Mouse (Mus musculus) MN1 (cell line): ENCODE results near the gene Strip1.

ENCODE experiments used
- DNase-seq: peaks from one replicate; pipeline ENCODE4 v3.0.0-alpha.2; 2016; ENCODE audit warnings: low spot score

Strip1 gene

DNA sequence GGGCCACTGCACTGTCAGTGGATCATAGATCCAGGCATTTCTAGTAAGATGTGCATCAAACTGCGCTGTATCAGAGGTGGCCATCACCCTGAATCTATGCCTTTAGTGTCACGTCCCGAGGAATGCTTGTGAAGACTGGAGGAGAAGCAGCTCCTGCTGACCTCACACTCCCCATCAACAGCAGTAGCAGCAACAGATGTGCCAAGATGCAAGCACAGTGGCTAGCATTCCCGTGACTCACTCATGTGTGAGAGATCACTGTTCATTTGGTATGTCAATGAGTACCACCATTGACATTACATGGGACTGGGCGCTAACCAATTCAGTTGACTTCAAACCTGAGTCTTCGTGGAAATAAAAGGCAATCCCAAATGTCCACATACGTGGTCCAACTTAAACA is 3.9 kb downstream of the Strip1 start:
- no peak for DNase-seq

GRCm38 (mm10) chr3:107626751-107627150 is 4.7 kb downstream of the Strip1 start:
- DNase-seq = no peak

DNA sequence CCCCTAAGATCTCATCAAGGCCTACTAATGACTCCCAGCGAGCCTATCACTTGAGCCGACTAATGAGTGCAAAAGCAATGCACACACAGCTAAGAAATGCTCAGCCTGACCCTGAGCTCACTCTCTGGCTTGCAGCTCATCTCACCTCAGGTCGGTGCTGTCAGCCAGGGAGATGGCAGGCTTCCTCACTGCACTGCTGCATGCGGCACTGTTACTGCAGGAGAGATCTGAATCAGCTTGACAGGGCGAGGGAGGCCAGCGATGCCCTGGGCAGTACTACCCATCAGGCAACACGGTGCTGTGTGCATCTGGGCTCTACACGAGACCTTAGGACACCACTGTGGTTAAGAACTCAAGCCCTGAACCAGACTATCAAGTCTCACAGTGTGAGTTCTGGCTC is 6.0 kb downstream of the Strip1 start:
- no peak for DNase-seq

GRCm38 (mm10) chr3:107624424-107624823 is 7.1 kb downstream of the Strip1 start:
- DNase-seq = no peak

GRCm38 (mm10) chr3:107622537-107622936 is 9.0 kb downstream of the Strip1 start:
- no peak for DNase-seq

DNA sequence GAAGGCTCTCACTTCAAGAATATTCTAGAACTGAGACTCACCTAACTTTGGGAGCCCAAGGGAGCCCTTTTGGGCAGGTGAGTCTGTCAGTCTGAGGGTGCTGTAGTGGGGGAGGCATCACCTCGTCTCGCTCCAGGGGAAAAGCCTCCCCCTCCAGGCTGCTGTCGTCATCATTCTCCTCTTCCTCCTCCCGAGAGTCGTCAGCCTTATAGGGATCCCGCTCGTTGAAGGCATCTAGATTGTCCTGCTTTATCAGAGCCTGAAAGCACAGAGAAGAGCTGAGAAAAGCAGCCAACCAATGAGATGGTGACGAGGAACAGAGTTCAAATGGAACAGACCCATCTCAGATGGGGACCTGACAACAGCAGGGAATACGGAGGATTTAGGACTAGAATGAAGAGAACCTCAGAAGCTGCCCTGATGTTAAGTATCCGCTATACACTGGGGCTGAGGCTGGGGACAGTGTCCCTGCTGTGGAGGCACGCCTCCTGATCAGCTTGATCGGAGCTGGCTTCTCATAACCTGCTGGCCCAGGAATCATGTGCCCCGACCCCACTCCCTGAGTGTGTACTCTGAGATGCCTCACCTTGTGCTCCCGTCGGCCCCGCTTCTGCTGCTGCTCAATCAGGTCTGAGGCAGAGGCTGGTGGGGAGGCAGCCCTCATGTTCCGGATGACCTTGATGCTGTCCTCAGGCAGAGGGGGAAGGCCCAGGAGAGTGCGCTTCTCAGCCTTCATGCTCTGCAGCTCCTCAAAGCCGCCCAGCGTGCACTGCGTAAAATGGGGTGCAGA is 10.0 kb downstream of the Strip1 start:
- DNase-seq = no peak

GRCm38 (mm10) chr3:107619911-107620310 is 11.6 kb downstream of the Strip1 start:
- no peak for DNase-seq

DNA sequence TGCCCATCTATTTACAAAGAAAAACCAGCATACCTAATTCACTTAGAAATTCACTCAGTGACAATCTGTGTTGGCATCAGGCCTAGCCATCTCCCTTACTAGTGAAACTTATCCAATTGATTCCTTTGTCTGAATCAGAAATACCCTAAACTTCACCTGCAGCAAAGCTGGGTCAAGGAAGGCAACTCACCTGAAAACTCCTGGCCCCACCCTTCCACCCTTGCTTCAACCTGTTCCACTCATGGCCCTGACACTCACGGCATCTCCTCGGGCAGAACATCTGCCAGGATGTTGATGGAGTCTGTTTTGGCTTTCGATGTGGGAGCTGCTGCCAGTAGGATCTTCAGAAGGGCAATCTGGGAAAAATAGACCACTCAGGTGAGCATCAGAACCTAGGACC is 13.7 kb downstream of the Strip1 start:
- DNase-seq = no peak

GRCm38 (mm10) chr3:107612902-107613525 is 18.5 kb downstream of the Strip1 start:
- DNase-seq = peak; percentile 75

DNA sequence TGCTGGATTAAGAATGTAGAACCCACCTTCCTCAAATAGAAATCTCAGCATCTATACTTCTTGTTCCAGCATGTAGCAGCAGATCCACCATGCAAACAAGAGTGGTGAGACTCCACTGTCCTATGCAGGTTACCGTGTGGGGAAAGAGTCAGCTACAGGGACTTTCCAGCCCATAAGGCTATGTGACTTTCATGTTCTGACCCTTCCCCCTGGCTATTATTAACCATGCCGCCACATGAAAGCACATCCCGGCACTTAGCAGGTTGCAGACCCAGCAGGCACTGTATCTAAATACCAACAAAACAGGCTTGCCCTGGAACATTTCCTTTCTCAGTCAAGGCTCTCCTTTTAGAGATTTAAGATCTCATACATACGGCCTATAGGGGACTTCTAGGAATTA is 20.1 kb downstream of the Strip1 start:
- no peak for DNase-seq

DNA sequence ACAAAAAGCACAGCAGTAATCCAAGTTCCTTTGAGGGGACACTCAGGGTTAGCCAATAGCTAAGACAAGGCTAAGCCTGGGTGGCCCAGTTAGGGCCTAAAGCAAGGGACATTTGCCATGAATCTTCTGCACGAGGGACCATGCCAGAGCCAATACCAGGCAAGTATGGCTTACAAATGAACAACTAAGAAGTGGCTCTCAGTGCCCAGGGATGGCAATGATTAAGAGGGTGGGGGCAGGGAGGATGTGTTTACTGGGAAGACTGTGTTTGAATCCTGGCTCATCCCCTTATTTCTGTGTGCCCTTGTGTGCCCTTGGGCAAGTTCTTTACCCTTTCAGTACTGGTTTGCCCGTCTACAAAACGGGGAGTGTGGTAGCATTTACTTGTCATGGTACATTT is 22.1 kb downstream of the Strip1 start:
- no peak for DNase-seq

DNA sequence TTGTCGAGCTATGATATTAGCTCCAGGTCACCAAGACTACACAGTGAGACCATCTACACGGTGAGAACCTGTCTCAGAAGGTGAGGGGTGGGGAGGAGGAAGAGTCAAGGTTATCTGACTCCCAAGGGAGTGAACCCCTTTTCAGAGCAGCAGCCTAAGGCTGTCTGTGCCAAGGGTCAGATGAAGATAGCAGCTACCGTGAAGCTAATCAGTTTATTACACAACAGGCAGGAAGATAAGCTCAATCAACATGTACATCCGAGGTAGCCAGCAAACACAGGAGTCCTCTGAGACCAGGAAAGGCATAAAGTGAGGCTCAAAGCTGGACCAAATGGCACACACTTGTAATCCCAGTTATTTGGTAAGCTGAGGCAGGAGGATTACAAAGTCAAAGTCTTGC is 22.7 kb downstream of the Strip1 start:
- DNase-seq = no peak

- no peak for DNase-seq
Measured at GRCm38 (mm10) chr3:107607221-107607620, 24.3 kb downstream of the Strip1 start.

- peak; percentile 26 for DNase-seq
Measured at GRCm38 (mm10) chr3:107605304-107605703, 26.2 kb downstream of the Strip1 start.

GRCm38 (mm10) chr3:107600127-107600526 is 31.4 kb downstream of the Strip1 start:
- DNase-seq = no peak

DNA sequence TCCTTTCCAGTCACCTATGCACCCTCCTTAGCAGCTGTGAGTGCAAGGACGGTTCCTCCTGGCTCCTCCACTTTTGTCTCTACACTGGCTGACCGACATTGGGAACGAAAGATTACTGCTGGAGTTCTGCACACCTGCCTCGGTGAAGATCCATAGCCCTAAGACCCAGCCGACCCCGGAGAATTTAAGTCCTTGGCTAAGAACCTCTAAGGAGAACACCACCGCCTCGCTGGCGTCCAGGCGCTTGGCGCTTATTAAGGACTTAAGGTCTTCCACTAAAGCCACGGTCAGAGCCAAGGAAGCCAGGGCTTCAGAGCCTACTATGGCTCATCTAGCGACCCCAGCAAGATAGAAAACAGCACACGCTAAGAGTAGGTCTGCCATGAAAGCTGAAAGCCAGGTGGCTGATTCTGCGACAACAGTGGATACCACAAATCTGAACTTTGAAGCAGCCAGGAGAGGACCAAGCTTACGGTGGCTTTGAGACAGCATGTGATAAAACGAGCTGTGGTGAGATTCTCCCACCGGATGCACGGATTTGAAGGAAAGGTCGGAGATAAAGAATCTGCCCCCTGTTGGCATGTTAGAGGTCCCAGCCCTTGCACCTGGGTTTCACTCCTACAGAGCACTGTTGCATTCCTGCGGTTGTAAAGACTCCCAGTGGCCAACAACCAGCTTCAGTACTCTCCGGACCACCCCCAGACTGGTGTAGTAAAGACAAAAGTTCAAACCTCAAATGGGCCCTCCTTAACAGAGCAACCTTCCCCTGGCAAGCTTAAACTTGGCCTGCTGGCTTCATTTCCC is 33.7 kb downstream of the Strip1 start:
- no peak for DNase-seq

- no peak for DNase-seq
Measured at GRCm38 (mm10) chr3:107597134-107597533, 34.4 kb downstream of the Strip1 start.

- no peak for DNase-seq
Measured at GRCm38 (mm10) chr3:107596559-107596958, 34.9 kb downstream of the Strip1 start.

DNA sequence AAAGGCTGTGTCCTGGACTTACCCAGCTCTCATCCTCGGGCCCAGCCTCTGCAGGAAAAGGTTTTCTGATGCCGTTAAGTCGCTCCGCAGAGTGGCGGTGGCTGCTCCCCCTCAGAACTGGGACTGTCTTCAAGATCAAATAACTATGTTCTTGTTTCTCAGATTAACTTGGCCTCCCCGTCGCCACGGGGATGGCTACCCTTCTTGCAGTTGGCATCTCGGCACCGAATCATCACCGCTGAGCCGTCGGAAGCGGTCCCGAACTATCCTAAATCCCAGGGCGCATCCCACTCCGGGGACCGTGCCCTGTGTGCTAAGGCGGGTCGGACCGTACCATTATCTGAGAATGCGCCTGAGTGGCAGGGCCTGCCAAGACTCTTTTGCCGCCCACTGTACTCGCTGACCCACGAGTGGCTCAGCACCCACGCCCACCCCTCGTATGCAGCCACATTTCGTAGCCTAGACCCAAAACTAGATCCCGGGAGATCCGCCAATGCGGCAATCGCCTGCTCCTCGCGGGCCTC is 35.5 kb downstream of the Strip1 start:
- no peak for DNase-seq

- no peak for DNase-seq
Measured at GRCm38 (mm10) chr3:107595264-107595937, 36.1 kb downstream of the Strip1 start.

GRCm38 (mm10) chr3:107594662-107595263 is 36.7 kb downstream of the Strip1 start, which contains the start of gene Alx3:
Gene Alx3 (plus strand): TSS chr3:107595031.
- no peak for DNase-seq

- DNase-seq = no peak
Measured at GRCm38 (mm10) chr3:107593632-107594031, 37.9 kb downstream of the Strip1 start.
